Mouse (Mus musculus) MEL (cell line): Measurements from ENCODE around the gene Tex2. TPM values are rescaled to one million over a fixed set of nuclear protein-coding genes. Genes with fewer than 3 reads are reported as not detected.
A peak's percentile ranks its signal among the peaks of the same experiment; 100 is the strongest.

Source experiments
- DNase-seq: peaks from one replicate; pipeline ENCODE4 v3.0.0; 2011; ENCODE audit warnings: low read depth, low spot score
- H3K27ac ChIP-seq: 2 replicates; pipeline ENCODE4 v1.5.1; 2012; ENCODE audit warnings: low read depth, mild to moderate bottlenecking, control low read depth, low read length, moderate library complexity; ENCODE audit not compliant: control insufficient read depth
- H3K27me3 ChIP-seq, 2 experiments: fragments of 150-350 bp in 1 of 2; sonication (generic) in 1 of 2; 2 replicates each; pipeline ENCODE4 v1.6.1; 2012; ENCODE audit warnings: low read length in 2 of 2, mild to moderate bottlenecking in 2 of 2, improper control_type of control experiment in 1 of 2, moderate library complexity in 1 of 2; ENCODE audit not compliant: insufficient read depth in 2 of 2, control insufficient read depth in 1 of 2
- H3K36me3 ChIP-seq, 2 experiments: 2 replicates each; pipeline ENCODE4 v1.6.1; 2012 to 2014; ENCODE audit warnings: low read length in 2 of 2, improper control_type of control experiment in 1 of 2, inconsistent platforms in 1 of 2, mild to moderate bottlenecking in 1 of 2; ENCODE audit not compliant: insufficient read depth in 2 of 2, control insufficient read depth in 1 of 2
- H3K4me1 ChIP-seq, 2 experiments: fragments of 150-350 bp in 1 of 2; sonication (generic) in 1 of 2; 2 replicates each; pipeline ENCODE4 v1.6.1; 2012; ENCODE audit warnings: low read length in 2 of 2, improper control_type of control experiment in 1 of 2, mild to moderate bottlenecking in 1 of 2; ENCODE audit not compliant: insufficient read depth in 2 of 2, control insufficient read depth in 1 of 2
- H3K4me3 ChIP-seq, 2 experiments: fragments of 150-350 bp in 1 of 2; sonication (generic) in 1 of 2; 2 replicates each; pipeline ENCODE4 v1.5.1; 2012; ENCODE audit warnings: low read depth in 2 of 2, low read length in 2 of 2, mild to moderate bottlenecking in 2 of 2, moderate library complexity in 2 of 2, control low read depth in 1 of 2, improper control_type of control experiment in 1 of 2; ENCODE audit not compliant: control insufficient read depth in 1 of 2, insufficient read depth in 1 of 2
- H3K79me2 ChIP-seq: 2 replicates; pipeline ENCODE4 v1.6.1; 2012; ENCODE audit warnings: mild to moderate bottlenecking, low read length, moderate library complexity; ENCODE audit not compliant: control insufficient read depth, poor library complexity, insufficient read depth
- H3K9ac ChIP-seq: 2 replicates; pipeline ENCODE4 v1.6.1; 2012; ENCODE audit warnings: low read depth, mild to moderate bottlenecking, control low read depth, low read length, moderate library complexity; ENCODE audit not compliant: control insufficient read depth, poor library complexity, severe bottlenecking
- H3K9me3 ChIP-seq: fragments of 150-350 bp; sonication (generic); replicated peaks from 2 replicates; pipeline ENCODE4 v1.6.1; 2012; ENCODE audit warnings: mild to moderate bottlenecking, low read length, improper control_type of control experiment, moderate library complexity; ENCODE audit not compliant: insufficient read depth
- CHD1 ChIP-seq: IDR thresholded peaks from 2 replicates; pipeline ENCODE4 v1.6.1; 2012; ENCODE audit warnings: low read depth, mild to moderate bottlenecking, inconsistent platforms, low read length, improper control_type of control experiment
- CHD2 ChIP-seq: IDR thresholded peaks from 2 replicates; pipeline ENCODE4 v1.6.1; 2011; ENCODE audit warnings: low read length, improper control_type of control experiment
- CTCF ChIP-seq, 3 experiments: IDR thresholded peaks in 2 of 3; conservative IDR thresholded peaks in 1 of 3; 2 replicates each; pipeline ENCODE4 v1.5.1; 2011 to 2012; ENCODE audit warnings: low read length in 3 of 3, low read depth in 2 of 3, mild to moderate bottlenecking in 2 of 3, improper control_type of control experiment in 1 of 3, inconsistent platforms in 1 of 3, mixed read lengths in 1 of 3, moderate library complexity in 1 of 3; ENCODE audit not compliant: control insufficient read depth in 1 of 3, insufficient read depth in 1 of 3, poor library complexity in 1 of 3, severe bottlenecking in 1 of 3
- E2F4 ChIP-seq: IDR thresholded peaks from 2 replicates; pipeline ENCODE4 v1.6.1; 2011; ENCODE audit warnings: low read depth, low read length, improper control_type of control experiment, borderline replicate concordance
- ELF1 ChIP-seq: IDR thresholded peaks from 2 replicates; pipeline ENCODE4 v1.6.1; 2014; ENCODE audit warnings: low read depth, mild to moderate bottlenecking, inconsistent platforms, low read length, improper control_type of control experiment, moderate library complexity
- ETS1 ChIP-seq: IDR thresholded peaks from 2 replicates; pipeline ENCODE4 v1.6.1; 2012; ENCODE audit warnings: low read depth, mild to moderate bottlenecking, inconsistent platforms, low read length, improper control_type of control experiment, moderate library complexity
- HCFC1 ChIP-seq: IDR thresholded peaks from 2 replicates; pipeline ENCODE4 v1.6.1; 2012; ENCODE audit warnings: low read depth, mild to moderate bottlenecking, inconsistent platforms, low read length, improper control_type of control experiment, moderate library complexity
- JUND ChIP-seq: IDR thresholded peaks from 2 replicates; pipeline ENCODE4 v1.6.1; 2011; ENCODE audit warnings: low read depth, mild to moderate bottlenecking, improper control_type of control experiment, low read length
- MAFK ChIP-seq: IDR thresholded peaks from 2 replicates; pipeline ENCODE4 v1.6.1; 2011; ENCODE audit warnings: low read depth, mild to moderate bottlenecking, low read length, improper control_type of control experiment, borderline replicate concordance
- MAZ ChIP-seq: IDR thresholded peaks from 2 replicates; pipeline ENCODE4 v1.6.1; 2012; ENCODE audit warnings: low read depth, mild to moderate bottlenecking, inconsistent platforms, low read length, improper control_type of control experiment
- MEF2A ChIP-seq: IDR thresholded peaks from 2 replicates; pipeline ENCODE4 v1.6.1; 2014; ENCODE audit warnings: low read depth, mild to moderate bottlenecking, inconsistent platforms, low read length, improper control_type of control experiment; ENCODE audit not compliant: poor library complexity, insufficient replicate concordance, severe bottlenecking; ENCODE audit errors: extremely low read depth
- MXI1 ChIP-seq: IDR thresholded peaks from 2 replicates; pipeline ENCODE4 v1.6.1; 2011; ENCODE audit warnings: mild to moderate bottlenecking, low read depth, low read length, improper control_type of control experiment
- POLR2A ChIP-seq, 2 experiments: IDR thresholded peaks; 2 replicates each; pipeline ENCODE4 v1.6.1; 2011 to 2012; ENCODE audit warnings: low read length in 2 of 2, mild to moderate bottlenecking in 2 of 2, control low read depth in 1 of 2, improper control_type of control experiment in 1 of 2, low read depth in 1 of 2, moderate library complexity in 1 of 2; ENCODE audit not compliant: control insufficient read depth in 1 of 2, insufficient read depth in 1 of 2, poor library complexity in 1 of 2
- POLR2AphosphoS2 ChIP-seq: IDR thresholded peaks from 2 replicates; pipeline ENCODE4 v1.6.1; 2011; ENCODE audit warnings: low read length, improper control_type of control experiment
- SMC3 ChIP-seq: IDR thresholded peaks from 2 replicates; pipeline ENCODE4 v1.6.1; 2011; ENCODE audit warnings: low read depth, low read length, improper control_type of control experiment
- TBP ChIP-seq: IDR thresholded peaks from 2 replicates; pipeline ENCODE4 v1.8.0; 2011; ENCODE audit warnings: low read depth, low read length, improper control_type of control experiment
- USF1 ChIP-seq: IDR thresholded peaks from 2 replicates; pipeline ENCODE4 v1.6.1; 2014; ENCODE audit warnings: low read depth, mild to moderate bottlenecking, inconsistent platforms, low read length, improper control_type of control experiment, moderate library complexity
- USF2 ChIP-seq, 2 experiments: IDR thresholded peaks; 2 replicates each; pipeline ENCODE4 v1.6.1; 2011 to 2012; ENCODE audit warnings: improper control_type of control experiment in 2 of 2, low read length in 2 of 2, borderline replicate concordance in 1 of 2, inconsistent platforms in 1 of 2, low read depth in 1 of 2, mild to moderate bottlenecking in 1 of 2; ENCODE audit not compliant: insufficient read depth in 1 of 2
- ZC3H11A ChIP-seq: IDR thresholded peaks from 2 replicates; pipeline ENCODE4 v1.6.1; 2012; ENCODE audit warnings: low read depth, mild to moderate bottlenecking, inconsistent platforms, low read length, improper control_type of control experiment
- ZNF384 ChIP-seq: IDR thresholded peaks from 2 replicates; pipeline ENCODE4 v1.6.1; 2012; ENCODE audit warnings: low read depth, mild to moderate bottlenecking, inconsistent platforms, low read length, improper control_type of control experiment
- polyA plus RNA-seq, 2 experiments: library from polyadenylated mRNA; stranded (reverse) in 1 of 2; unstranded in 1 of 2; fragments of >175 nt in 1 of 2; fragments of >200 nt in 1 of 2; gene quantifications; 2 replicates each; pipeline versions ENCODE4 v1.2.1 to v1.2.4; 2012; ENCODE audit warnings: low replicate concordance in 2 of 2, low read depth in 1 of 2; ENCODE audit not compliant: insufficient read length in 2 of 2, insufficient read depth in 1 of 2, missing spikeins in 1 of 2
- total RNA-seq: library from RNA; depleted of rRNA; stranded (reverse); fragments of 300-350 nt; gene quantifications from 2 replicates; pipeline ENCODE4 v1.2.3, GENCODE M21; 2012

Gene Tex2
- total and polyA plus RNA-seq, 3 experiments = 13.7 to 24.8 TPM; not detected in 1

GRCm38 (mm10) chr11:106502631-106503424 lies 110.4 kb downstream of the Tex2 start:
- Histone ChIP-seq H3K4me3 (no peak overlapping the region), H3K79me2 (peaks cover 9% of the 10 kb centered on the region), H3K9me3 (no peaks in the 10 kb centered on the region), H3K4me1 (peaks cover 5 to 18% of the 10 kb centered on the region in 2 experiments; a peak in 2 of 4 replicates), H3K36me3 (peaks cover under 1 to 23% of the 10 kb centered on the region in 2 experiments; a peak in 3 of 4 replicates), H3K27me3 (no peaks in the 10 kb centered on the region), H3K9ac (no peak overlapping the region; the same call in 1 of the 2 replicates), H3K27ac (peak overlapping the region; percentile 34)
- peak; percentile 63 for DNase-seq
- no peak for TF ChIP-seq CHD1
- no peak for TF ChIP-seq E2F4
- no peak for TF ChIP-seq MEF2A
- peak; percentile 67 to 78; a peak in 3 of 4 replicates for TF ChIP-seq POLR2A (IDR thresholded peaks at IDR 0.05; ENCODE audit: control insufficient read depth in 1 of 2, insufficient read depth in 1 of 2, low read depth in 1 of 2, low read length in 2 of 2, poor library complexity in 1 of 2)
- TF ChIP-seq ETS1 = no peak
- peak; percentile 11; the same call in 1 of the 2 replicates for TF ChIP-seq CHD2
- no peak; the same call in none of the 2 replicates for TF ChIP-seq SMC3
- no peak for TF ChIP-seq JUND
- TF ChIP-seq MAZ = no peak
- TF ChIP-seq ELF1 = no peak
- TF ChIP-seq TBP = peak; percentile 27; the same call in 1 of the 2 replicates
- TF ChIP-seq HCFC1 = 0 out of 2 replicates have a peak, but pooled peaks have one; percentile 22
- no peak for TF ChIP-seq MXI1
- no peak for TF ChIP-seq ZC3H11A
- TF ChIP-seq USF2 (IDR thresholded peaks at IDR 0.05; ENCODE audit: borderline replicate concordance in 1 of 2, insufficient read depth in 1 of 2, low read depth in 1 of 2, low read length in 2 of 2) = no peak
- TF ChIP-seq POLR2AphosphoS2 = peak; percentile 70
- TF ChIP-seq USF1 = no peak
- TF ChIP-seq MAFK = no peak
- peak; percentile 80 for TF ChIP-seq ZNF384
- TF ChIP-seq CTCF (IDR thresholded peaks at IDR 0.05 in 2 of 3, conservative IDR thresholded peaks at IDR 0.05 in 1 of 3; ENCODE audit: control insufficient read depth in 1 of 3, insufficient read depth in 1 of 3, low read depth in 2 of 3, low read length in 3 of 3, poor library complexity in 1 of 3, severe bottlenecking in 1 of 3) = no peak
- TF ChIP-seq, all 39 proteins: peak for 6
